Mouse (Mus musculus) heart, adult 2 months (tissue): ENCODE measurements around the gene Selenot. TPM values are rescaled to one million over a fixed set of nuclear protein-coding genes. Genes with fewer than 3 reads are reported as not detected.

Source experiments
- DNase-seq, 2 experiments: peaks; one replicate each; pipeline ENCODE4 v3.0.0; 2021
- H3K27ac ChIP-seq: fragments of 200-600 bp; 2 replicates; pipeline ENCODE4 v1.8.1; 2022
- H3K27me3 ChIP-seq: fragments of 200-500 bp; 2 replicates; pipeline ENCODE4 v1.6.1; 2012; ENCODE audit warnings: mild to moderate bottlenecking, low read length, inconsistent platforms, mixed read lengths; ENCODE audit not compliant: control insufficient read depth, insufficient read depth
- H3K36me3 ChIP-seq: fragments of 200-500 bp; 2 replicates; pipeline ENCODE4 v1.6.1; 2012; ENCODE audit warnings: low read length, inconsistent platforms; ENCODE audit not compliant: control insufficient read depth, insufficient read depth
- H3K4me1 ChIP-seq: fragments of 200-500 bp; 2 replicates; pipeline ENCODE4 v1.6.1; 2011; ENCODE audit warnings: low read length; ENCODE audit not compliant: control insufficient read depth, insufficient read depth
- H3K4me3 ChIP-seq: fragments of 200-600 bp; 2 replicates; pipeline ENCODE4 v1.8.1; 2022
- H3K79me2 ChIP-seq: fragments of 200-500 bp; replicated peaks from 2 replicates; pipeline ENCODE4 v1.6.1; 2012; ENCODE audit warnings: mild to moderate bottlenecking, inconsistent platforms, low read length, moderate library complexity, mixed read lengths; ENCODE audit not compliant: control insufficient read depth, insufficient read depth
- H3K9ac ChIP-seq: fragments of 200-500 bp; 2 replicates; pipeline ENCODE4 v1.6.1; 2012; ENCODE audit warnings: low read depth, mild to moderate bottlenecking, control low read depth, inconsistent platforms, low read length, mixed read lengths
- CTCF ChIP-seq: fragments of 200-600 bp; IDR thresholded peaks from 2 replicates; pipeline ENCODE4 v1.8.1; 2022; ENCODE audit warnings: antibody characterized with exemption, mild to moderate bottlenecking, moderate library complexity
- EP300 ChIP-seq: fragments of 200-500 bp; IDR thresholded peaks from 2 replicates; pipeline ENCODE4 v1.6.1; 2011; ENCODE audit warnings: low read depth, low read length, control low read depth; ENCODE audit not compliant: insufficient read depth
- POLR2A ChIP-seq: fragments of 200-500 bp; IDR thresholded peaks from 2 replicates; pipeline ENCODE4 v1.6.1; 2011; ENCODE audit warnings: mild to moderate bottlenecking, low read depth, low read length, control low read depth; ENCODE audit not compliant: insufficient read depth
- WGBS: fragments of 180-500 bp; shearing (Covaris S2); methylation state at CpG from one replicate; pipeline ENCODE4 v1.1.7; 2018; 5-methylcytosine and 5-hydroxymethylcytosine counted together
- intact Hi-C: fragments of 180-260 bp; cut with DNase I; formaldehyde crosslinking; loops from one replicate; pipeline ENCODE4 v1.15.1; 2025
- polyA plus RNA-seq: library from polyadenylated mRNA; depleted of rRNA; stranded (reverse); fragments of >200 nt; gene quantifications from 2 replicates; pipeline ENCODE4 v1.2.3, GENCODE M21; 2012
- total RNA-seq, 2 experiments: library from RNA; stranded (reverse); gene quantifications; 2 replicates each; pipeline ENCODE4 v1.2.3; 2021

The Selenot gene
- total and polyA plus RNA-seq, 3 experiments: 48.3 to 119 (median 116) TPM

DNA sequence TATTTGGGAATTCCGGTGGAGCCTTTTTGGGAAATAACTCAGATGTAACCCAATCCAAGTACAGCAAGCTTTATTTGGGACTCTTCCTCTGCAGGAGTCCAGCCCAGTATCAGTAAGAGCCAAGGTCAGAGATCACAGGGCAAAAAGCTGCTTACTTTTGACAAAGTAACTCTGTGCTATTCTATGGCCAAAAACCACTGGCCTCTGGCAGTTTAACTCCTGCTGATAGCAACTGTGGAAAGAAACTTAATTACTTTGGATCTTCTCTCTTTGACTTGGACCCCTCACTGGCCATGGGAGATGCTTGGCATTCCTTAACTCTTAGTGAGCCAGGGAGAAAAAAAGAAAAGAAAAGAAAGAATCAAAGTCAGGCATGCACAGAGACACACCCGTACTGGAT lies 15.0 kb upstream of the Selenot start:
- intact Hi-C loops: no loop called here

DNA sequence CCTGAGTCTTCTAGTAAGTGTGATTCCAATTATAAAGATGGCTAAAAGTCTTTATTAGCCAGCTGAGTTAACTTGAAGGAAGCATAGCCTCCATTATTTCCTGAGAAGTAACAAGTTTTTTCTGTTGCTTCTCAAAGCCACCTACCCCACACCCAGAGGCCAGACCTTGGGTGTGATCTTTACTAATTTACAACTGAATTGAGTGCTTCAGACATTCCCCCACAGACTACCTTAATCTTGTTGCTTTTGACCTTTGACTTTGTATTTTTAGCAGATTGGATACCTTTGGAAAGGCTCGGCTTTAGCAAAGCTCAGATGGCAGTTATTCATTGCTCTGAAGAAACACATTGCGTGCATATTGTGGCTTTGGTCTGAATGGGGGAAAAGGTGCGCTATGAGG lies 5.6 kb upstream of the Selenot start:
- H3K79me2 ChIP-seq: no peaks in the 10 kb centered on the region
- H3K36me3 ChIP-seq: no peaks in the 10 kb centered on the region
- intact Hi-C loops: no loop called here
- WGBS: 83% methylated on average over 3 of the region's 3 CpGs
- no peak overlapping the region for H3K4me3 ChIP-seq
- TF ChIP-seq EP300: no peak
- no peak for TF ChIP-seq CTCF
- TF ChIP-seq POLR2A: no peak
- H3K9ac ChIP-seq: no peak overlapping the region
- H3K4me1 ChIP-seq: no peaks in the 10 kb centered on the region
- no peaks in the 10 kb centered on the region for H3K27me3 ChIP-seq
- H3K27ac ChIP-seq: no peak overlapping the region
- DNase-seq: no peak

More for the DNA sequence above, 15.0 kb upstream of the Selenot start:
- Histone ChIP-seq H3K9ac (no peak overlapping the region), H3K27ac (no peak overlapping the region), H3K27me3 (no peaks in the 10 kb centered on the region), H3K36me3 (no peaks in the 10 kb centered on the region), H3K79me2 (no peaks in the 10 kb centered on the region), H3K4me3 (no peak overlapping the region), H3K4me1 (no peaks in the 10 kb centered on the region)
- no peak for DNase-seq
- WGBS: 53% methylated on average over 2 of the region's 2 CpGs
- no peak for TF ChIP-seq EP300

DNA sequence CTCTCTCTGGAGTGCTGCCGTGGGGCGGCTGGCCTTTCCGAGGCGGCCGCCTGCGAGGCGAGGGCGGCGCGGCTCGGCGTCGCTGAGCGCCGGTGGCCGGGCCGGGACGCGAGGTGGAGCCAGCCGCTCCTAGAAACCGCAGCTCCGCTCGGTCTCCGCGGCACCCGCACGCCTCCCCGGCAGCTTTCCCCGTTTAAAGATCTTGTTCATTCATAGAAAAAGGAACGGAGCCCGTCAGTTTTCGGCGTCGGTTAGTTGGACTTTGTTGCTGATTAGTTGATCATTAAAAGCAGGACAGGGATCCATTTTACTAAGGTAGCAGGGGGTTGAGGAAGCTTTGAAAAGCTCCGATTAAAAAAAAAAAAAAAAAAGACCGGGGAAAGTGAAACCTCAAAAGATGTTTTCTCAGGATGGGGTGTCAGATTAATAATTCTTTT lies 649 bp downstream of the Selenot start:
- DNase-seq: no peak
- peak overlapping the region; percentile 69 for H3K4me3 ChIP-seq
- H3K4me1 ChIP-seq: peaks cover 8% of the 10 kb centered on the region
- H3K36me3 ChIP-seq: peaks cover 21% of the 10 kb centered on the region
- peak overlapping the region; percentile 96 for H3K27ac ChIP-seq
- intact Hi-C loops: loop anchor here (2.0 to 5.0 kb wide), 4 partner anchors 52 to 730 kb away; partner anchors contain the start of genes Eif2a, Pfn2, Serp1 and Siah2
- under 1% methylated on average over 36 of the region's 36 CpGs for WGBS
- H3K79me2 ChIP-seq: peaks cover 8% of the 10 kb centered on the region
- TF ChIP-seq POLR2A (no peak), EP300 (no peak), CTCF (peak; percentile 4; the same call in 1 of the 2 replicates)
- H3K9ac ChIP-seq: peak overlapping the region; percentile 98
- no peaks in the 10 kb centered on the region for H3K27me3 ChIP-seq

DNA sequence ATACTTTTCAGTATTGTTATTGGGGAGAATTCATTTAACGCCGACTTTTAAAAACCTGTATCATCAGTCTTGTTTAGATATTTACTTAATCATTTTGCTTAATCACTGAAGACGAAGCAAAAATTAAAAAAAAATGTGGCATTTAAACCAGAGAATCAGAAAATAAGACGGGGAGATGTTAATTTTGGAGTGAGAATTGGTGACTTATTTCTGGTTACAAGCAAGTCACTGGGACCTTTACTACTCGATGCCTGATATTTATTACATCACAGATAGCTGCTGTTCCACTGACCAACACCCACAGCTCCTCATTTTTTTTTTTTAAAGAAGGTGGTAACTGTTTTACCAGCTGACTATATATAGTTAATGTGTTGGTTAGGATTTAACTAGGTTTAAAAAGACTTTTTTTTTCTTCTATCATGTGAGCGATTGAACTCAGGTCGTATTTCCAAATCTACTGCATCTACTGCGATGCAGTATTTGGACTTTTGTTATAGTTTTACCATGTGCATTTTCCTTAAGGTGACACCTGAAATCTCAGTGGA lies 1.1 kb downstream of the Selenot start:
- Histone ChIP-seq H3K27me3 (no peaks in the 10 kb centered on the region), H3K9ac (no peak overlapping the region), H3K36me3 (peaks cover 23% of the 10 kb centered on the region), H3K27ac (peak overlapping the region; percentile 96), H3K79me2 (peaks cover 8% of the 10 kb centered on the region), H3K4me3 (peak overlapping the region; percentile 69), H3K4me1 (peaks cover 11% of the 10 kb centered on the region)
- no peak for DNase-seq
- intact Hi-C loops: loop anchor here (2.0 to 5.0 kb wide), 4 partner anchors 53 to 730 kb away; partner anchors contain the start of genes Eif2a, Pfn2, Serp1 and Siah2
- 6% methylated on average over 8 of the region's 8 CpGs for WGBS
- TF ChIP-seq EP300: no peak
- no peak for TF ChIP-seq POLR2A
- no peak for TF ChIP-seq CTCF

DNA sequence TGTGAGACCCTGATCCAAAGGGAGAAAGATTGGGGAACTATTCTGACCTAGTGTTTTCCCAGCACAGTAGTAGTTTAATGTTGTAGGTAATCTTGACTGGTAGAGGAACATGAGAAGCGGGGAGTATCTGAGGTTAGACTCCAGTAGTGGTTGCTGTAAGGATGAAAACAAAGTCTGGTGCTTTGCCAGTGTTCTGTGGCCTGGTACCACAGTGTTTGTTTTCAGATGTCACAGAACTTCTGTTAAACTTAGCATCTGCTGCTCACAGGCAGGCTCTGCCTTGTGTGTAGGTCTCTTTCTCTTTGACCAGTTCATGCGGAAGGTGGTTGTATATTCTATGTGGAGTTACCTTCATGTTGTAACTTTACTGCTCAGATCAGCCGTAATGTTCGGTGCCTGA lies 5.1 kb downstream of the Selenot start:
- no peak for TF ChIP-seq CTCF
- no peak for TF ChIP-seq EP300
- TF ChIP-seq POLR2A: no peak
- H3K36me3 ChIP-seq: peaks cover 25% of the 10 kb centered on the region
- H3K27ac ChIP-seq: no peak overlapping the region
- WGBS: 73% methylated on average over 4 of the region's 4 CpGs
- DNase-seq: no peak
- H3K4me1 ChIP-seq: peaks cover 14% of the 10 kb centered on the region
- H3K4me3 ChIP-seq: no peak overlapping the region
- peaks cover 8% of the 10 kb centered on the region for H3K79me2 ChIP-seq
- intact Hi-C loops: no loop called here
- H3K9ac ChIP-seq: no peak overlapping the region; the same call in 1 of the 2 replicates
- H3K27me3 ChIP-seq: no peaks in the 10 kb centered on the region

DNA sequence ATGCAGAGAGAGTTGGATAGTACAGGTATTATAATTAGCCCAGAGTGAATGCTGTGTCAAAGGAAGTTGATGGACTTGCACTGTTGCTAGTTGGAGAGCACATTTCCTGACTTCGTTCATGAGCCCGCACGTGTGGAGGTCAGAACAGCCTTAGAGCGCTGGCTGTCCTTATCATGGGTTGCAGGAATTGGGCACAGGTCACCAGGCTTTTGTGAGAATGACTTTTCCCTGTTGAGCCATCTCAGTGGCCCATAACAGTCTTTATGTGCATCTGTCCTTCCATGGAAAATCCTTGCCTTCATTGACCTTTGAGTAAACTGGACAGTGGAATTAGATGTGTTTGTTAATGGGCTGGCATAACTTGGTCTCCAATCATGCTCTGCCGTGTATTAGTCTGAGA lies 5.9 kb downstream of the Selenot start:
- TF ChIP-seq POLR2A (no peak), CTCF (no peak), EP300 (no peak)
- Histone ChIP-seq H3K36me3 (peaks cover 25% of the 10 kb centered on the region), H3K27ac (no peak overlapping the region), H3K4me1 (peaks cover 14% of the 10 kb centered on the region), H3K27me3 (no peaks in the 10 kb centered on the region), H3K4me3 (no peak overlapping the region), H3K9ac (no peak overlapping the region), H3K79me2 (peaks cover 8% of the 10 kb centered on the region)
- intact Hi-C loops: no loop called here
- DNase-seq: no peak
- WGBS: 28% methylated on average over 5 of the region's 5 CpGs
